Mouse (Mus musculus): ENCODE measurements around the gene Ppp1r16b. TPM values are rescaled to one million over a fixed set of nuclear protein-coding genes. Genes with fewer than 3 reads are reported as not detected.

Ppp1r16b gene
- polyA plus RNA-seq, 1 experiment, result not detected

DNA sequence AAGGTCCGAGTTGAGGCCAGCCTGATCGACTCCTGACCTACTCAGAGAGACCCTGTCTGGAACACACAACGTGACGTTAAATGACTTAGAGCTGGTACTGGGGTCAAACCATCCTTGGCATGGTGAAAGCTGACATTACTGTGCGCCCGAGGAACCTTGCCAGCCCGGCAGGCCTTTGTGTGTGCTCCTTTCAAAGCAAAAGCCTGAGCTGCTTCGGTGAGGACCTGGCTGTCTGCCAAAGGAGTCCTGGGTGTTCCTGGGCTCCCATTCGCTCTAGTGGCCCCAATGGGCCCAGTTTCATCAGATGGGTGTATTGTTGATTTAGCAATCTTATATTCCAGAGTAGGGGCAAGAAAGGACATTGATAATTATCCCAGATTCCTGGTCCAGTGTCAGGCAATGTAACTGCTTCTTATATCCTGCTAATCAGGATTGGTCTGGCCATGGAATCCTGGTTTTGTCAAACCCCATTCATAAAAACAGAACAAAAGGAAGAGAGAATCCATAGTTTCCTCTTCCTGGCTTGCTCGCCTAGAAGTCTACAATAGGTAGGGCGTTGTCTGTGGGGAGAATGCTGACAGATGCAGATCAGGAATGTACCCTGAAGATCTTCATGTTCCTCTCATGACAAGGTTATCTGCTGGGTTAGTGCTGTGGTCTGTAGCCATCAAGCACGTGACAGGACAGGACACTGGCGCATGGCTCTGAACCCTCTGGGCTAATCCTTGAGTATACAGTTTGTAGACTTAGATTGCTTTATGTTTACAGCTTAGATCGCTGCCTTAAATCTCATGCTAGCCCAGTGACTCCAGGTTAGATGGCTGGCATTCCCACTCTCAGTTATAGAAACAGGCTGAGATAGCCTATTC is 122.0 kb downstream of the Ppp1r16b start:
- Histone ChIP-seq H3K4me3 (ENCODE audit: insufficient read depth, low read depth, low read length) (no peak overlapping the region), H3K27ac (ENCODE audit: insufficient read depth, low read depth, low read length) (no peak overlapping the region), H3K4me1 (ENCODE audit: control insufficient read depth, insufficient read depth, low read length) (no peaks in the 10 kb centered on the region; the same call in 1 of the 2 replicates)
- WGBS, result 75% methylated on average over 14 of the region's 14 CpGs
- TF ChIP-seq POLR2A (IDR thresholded peaks at IDR 0.05; ENCODE audit: insufficient read depth, low read depth, low read length), result no peak
- no peak for TF ChIP-seq CTCF (IDR thresholded peaks at IDR 0.05; ENCODE audit: insufficient read depth, low read depth, low read length)

DNA sequence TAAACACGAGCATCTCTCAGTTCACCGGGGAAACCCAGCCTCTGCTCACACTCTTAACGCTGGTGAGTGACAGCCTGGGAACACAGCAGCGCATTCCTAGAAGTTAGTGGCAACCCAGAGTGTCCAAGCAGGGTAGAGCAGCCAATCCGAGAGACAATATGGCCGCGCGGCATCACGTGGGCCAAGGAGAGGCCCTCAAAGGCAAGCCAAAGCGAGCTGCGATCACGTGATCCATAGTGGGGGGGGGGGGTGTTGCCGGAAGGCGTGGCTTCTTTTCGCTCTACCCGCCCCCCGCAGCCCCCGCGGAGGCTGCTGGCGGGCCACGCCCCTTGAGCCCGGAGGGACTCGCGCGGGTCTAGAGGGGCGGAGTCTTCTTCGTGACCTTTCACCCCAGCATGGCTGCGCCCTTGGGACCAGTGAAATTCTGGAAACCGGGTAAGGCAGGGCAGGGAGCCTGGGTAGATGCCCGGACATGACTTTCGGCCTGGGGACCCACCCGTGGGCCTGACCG is 129.4 kb downstream of the Ppp1r16b start, which contains the start of gene Dhx35:
TSS of gene Dhx35 (plus strand) at position 314 of the 511 bp plus-strand sequence.
- Histone ChIP-seq H3K4me1 (ENCODE audit: control insufficient read depth, insufficient read depth, low read length) (peaks cover 15% of the 10 kb centered on the region), H3K27ac (ENCODE audit: insufficient read depth, low read depth, low read length) (peak within 1 kb of the TSS; percentile 92), H3K4me3 (ENCODE audit: insufficient read depth, low read depth, low read length) (peak within 1 kb of the TSS; percentile 71)
- under 1% methylated on average over 32 of the region's 33 CpGs for WGBS
- TF ChIP-seq POLR2A (IDR thresholded peaks at IDR 0.05; ENCODE audit: insufficient read depth, low read depth, low read length), result peak; percentile 55
- TF ChIP-seq CTCF (IDR thresholded peaks at IDR 0.05; ENCODE audit: insufficient read depth, low read depth, low read length), result no peak

- H3K27ac ChIP-seq (ENCODE audit: insufficient read depth, low read depth, low read length), result peak overlapping the region; percentile 35; the same call in 1 of the 2 replicates
- 7% methylated on average over 15 of the region's 15 CpGs for WGBS
- peaks cover 18% of the 10 kb centered on the region for H3K4me1 ChIP-seq (ENCODE audit: control insufficient read depth, insufficient read depth, low read length)
- peak overlapping the region; percentile 71 for H3K4me3 ChIP-seq (ENCODE audit: insufficient read depth, low read depth, low read length)
- TF ChIP-seq CTCF (IDR thresholded peaks at IDR 0.05; ENCODE audit: insufficient read depth, low read depth, low read length), result no peak
- TF ChIP-seq POLR2A (IDR thresholded peaks at IDR 0.05; ENCODE audit: insufficient read depth, low read depth, low read length), result 0 out of 2 replicates have a peak, but pooled peaks have one; percentile 28
Measured at GRCm38 (mm10) chr2:158795043-158795442, 129.8 kb downstream of the Ppp1r16b start.

DNA sequence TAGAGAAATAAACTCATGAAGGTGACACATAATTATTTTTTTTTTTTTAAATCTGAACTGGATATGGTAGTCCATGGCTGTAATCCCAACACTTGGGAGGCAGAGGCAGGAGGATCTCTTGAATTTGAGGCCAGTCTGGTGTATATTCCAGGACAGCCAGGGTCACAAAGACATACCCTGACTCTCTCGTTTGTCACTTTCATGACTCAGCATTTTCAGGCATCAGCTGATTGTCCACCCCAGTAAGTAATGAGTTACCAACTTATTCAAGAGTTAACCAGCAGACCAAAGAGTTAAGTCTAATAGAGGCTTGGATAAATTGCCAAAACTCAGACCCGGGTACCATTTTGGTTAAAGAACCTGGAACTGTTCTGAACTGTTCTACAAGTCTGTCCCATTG is 130.7 kb downstream of the Ppp1r16b start:
- peaks cover 22% of the 10 kb centered on the region for H3K4me1 ChIP-seq (ENCODE audit: control insufficient read depth, insufficient read depth, low read length)
- 87% methylated on average over 2 of the region's 2 CpGs for WGBS
- TF ChIP-seq POLR2A (IDR thresholded peaks at IDR 0.05; ENCODE audit: insufficient read depth, low read depth, low read length), result no peak
- no peak for TF ChIP-seq CTCF (IDR thresholded peaks at IDR 0.05; ENCODE audit: insufficient read depth, low read depth, low read length)
- no peak overlapping the region for H3K4me3 ChIP-seq (ENCODE audit: insufficient read depth, low read depth, low read length)
- no peak overlapping the region for H3K27ac ChIP-seq (ENCODE audit: insufficient read depth, low read depth, low read length)

DNA sequence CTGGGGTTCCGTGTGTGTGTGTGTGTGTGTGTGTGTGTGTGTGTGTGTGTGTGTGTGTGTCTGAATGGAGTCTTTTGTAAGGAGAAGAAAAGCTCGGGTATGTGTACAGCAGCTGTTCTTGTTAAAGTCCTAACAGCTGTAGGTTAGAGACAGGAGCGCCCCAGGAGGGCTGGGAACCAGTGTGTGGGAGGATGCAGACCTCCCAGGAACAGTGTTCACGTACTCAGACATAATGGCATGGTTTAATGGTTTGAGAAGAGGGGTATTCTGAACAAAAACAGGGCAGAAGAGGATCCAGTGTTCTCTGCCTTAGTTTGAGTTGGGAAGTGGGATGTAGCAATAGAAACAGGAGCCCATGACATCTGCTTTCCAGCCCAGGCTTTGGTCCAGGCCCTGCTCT is 134.1 kb downstream of the Ppp1r16b start:
- peak overlapping the region; percentile 49; the same call in 1 of the 2 replicates for H3K27ac ChIP-seq (ENCODE audit: insufficient read depth, low read depth, low read length)
- H3K4me3 ChIP-seq (ENCODE audit: insufficient read depth, low read depth, low read length), result no peak overlapping the region
- WGBS, result 12% methylated on average over 4 of the region's 4 CpGs
- H3K4me1 ChIP-seq (ENCODE audit: control insufficient read depth, insufficient read depth, low read length), result peaks cover 19% of the 10 kb centered on the region
- TF ChIP-seq POLR2A (IDR thresholded peaks at IDR 0.05; ENCODE audit: insufficient read depth, low read depth, low read length) (no peak), CTCF (IDR thresholded peaks at IDR 0.05; ENCODE audit: insufficient read depth, low read depth, low read length) (no peak)

DNA sequence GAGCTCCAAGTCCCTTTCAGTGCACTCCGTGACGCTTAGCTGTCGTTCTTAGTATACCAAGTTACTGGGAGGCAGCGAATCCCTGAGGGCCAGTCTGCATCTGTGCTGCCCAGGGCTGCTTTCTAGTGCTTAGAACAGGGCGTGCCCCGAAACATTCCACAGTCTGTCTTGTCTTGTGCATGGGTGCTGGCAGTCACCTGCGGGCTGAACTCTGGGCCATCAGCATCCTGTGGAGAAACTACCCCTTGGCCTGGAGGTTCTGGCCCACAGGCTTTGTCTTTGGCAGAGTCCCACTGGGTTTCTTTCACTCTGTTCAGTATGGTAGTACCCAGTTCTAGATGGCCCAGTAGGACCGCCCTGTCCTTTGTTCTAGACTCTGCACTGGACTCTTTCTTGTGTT is 135.6 kb downstream of the Ppp1r16b start:
- H3K27ac ChIP-seq (ENCODE audit: insufficient read depth, low read depth, low read length), result no peak overlapping the region
- peaks cover 14% of the 10 kb centered on the region for H3K4me1 ChIP-seq (ENCODE audit: control insufficient read depth, insufficient read depth, low read length)
- 94% methylated on average over 8 of the region's 8 CpGs for WGBS
- no peak for TF ChIP-seq CTCF (IDR thresholded peaks at IDR 0.05; ENCODE audit: insufficient read depth, low read depth, low read length)
- TF ChIP-seq POLR2A (IDR thresholded peaks at IDR 0.05; ENCODE audit: insufficient read depth, low read depth, low read length), result no peak
- no peak overlapping the region for H3K4me3 ChIP-seq (ENCODE audit: insufficient read depth, low read depth, low read length)

GRCm38 (mm10) chr2:158803575-158803974 is 138.4 kb downstream of the Ppp1r16b start:
- peaks cover 14% of the 10 kb centered on the region for H3K4me1 ChIP-seq (ENCODE audit: control insufficient read depth, insufficient read depth, low read length)
- 92% methylated on average over 8 of the region's 8 CpGs for WGBS
- no peak overlapping the region for H3K4me3 ChIP-seq (ENCODE audit: insufficient read depth, low read depth, low read length)
- no peak overlapping the region for H3K27ac ChIP-seq (ENCODE audit: insufficient read depth, low read depth, low read length)
- no peak for TF ChIP-seq CTCF (IDR thresholded peaks at IDR 0.05; ENCODE audit: insufficient read depth, low read depth, low read length)
- no peak for TF ChIP-seq POLR2A (IDR thresholded peaks at IDR 0.05; ENCODE audit: insufficient read depth, low read depth, low read length)

- TF ChIP-seq CTCF (IDR thresholded peaks at IDR 0.05; ENCODE audit: insufficient read depth, low read depth, low read length) (no peak), POLR2A (IDR thresholded peaks at IDR 0.05; ENCODE audit: insufficient read depth, low read depth, low read length) (no peak)
- peaks cover 13% of the 10 kb centered on the region for H3K4me1 ChIP-seq (ENCODE audit: control insufficient read depth, insufficient read depth, low read length)
- H3K27ac ChIP-seq (ENCODE audit: insufficient read depth, low read depth, low read length), result peak overlapping the region; percentile 67
- H3K4me3 ChIP-seq (ENCODE audit: insufficient read depth, low read depth, low read length), result no peak overlapping the region
Measured at GRCm38 (mm10) chr2:158815686-158816085, 150.5 kb downstream of the Ppp1r16b start.

Other genes with a start within 250 kb of the Ppp1r16b start
- not detected in 2 replicates for gene Adig, start 162.8 kb upstream of the Ppp1r16b start, polyA plus RNA-seq (2012; ENCODE audit: insufficient read depth, insufficient read length, low replicate concordance, missing spikeins)
- gene Arhgap40, start 152.6 kb upstream of the Ppp1r16b start, polyA plus RNA-seq (2012; ENCODE audit: insufficient read depth, insufficient read length, low replicate concordance, missing spikeins), result not detected in 2 replicates
- not detected in 2 replicates for gene Slc32a1, start 54.6 kb upstream of the Ppp1r16b start, polyA plus RNA-seq (2012; ENCODE audit: insufficient read depth, insufficient read length, low replicate concordance, missing spikeins)
- not detected in 2 replicates for gene Actr5, start 40.5 kb upstream of the Ppp1r16b start, polyA plus RNA-seq (2012; ENCODE audit: insufficient read depth, insufficient read length, low replicate concordance, missing spikeins)
- gene Fam83d, start 102.7 kb downstream of the Ppp1r16b start, polyA plus RNA-seq (2012; ENCODE audit: insufficient read depth, insufficient read length, low replicate concordance, missing spikeins), result not detected in 2 replicates
- gene Dhx35, start 129.4 kb downstream of the Ppp1r16b start, polyA plus RNA-seq (2012; ENCODE audit: insufficient read depth, insufficient read length, low replicate concordance, missing spikeins), result not detected in 2 replicates

Data from olfactory bulb, adult 2 months (tissue).